Mouse (Mus musculus) frontal cortex, adult 2 months (tissue): ENCODE data around the gene Mutyh. TPM values are rescaled to one million over a fixed set of nuclear protein-coding genes. Genes with fewer than 3 reads are reported as not detected.

Source experiments
- DNase-seq, 2 experiments: peaks; one replicate each; pipeline ENCODE4 v3.0.0; 2022; ENCODE audit warnings: low spot score in 1 of 2; ENCODE audit errors: extremely low spot score in 1 of 2
- polyA plus RNA-seq: library from polyadenylated mRNA; depleted of rRNA; stranded (reverse); fragments of >200 nt; gene quantifications from 2 replicates; pipeline ENCODE4 v1.2.3, GENCODE M21; 2012; rRNA removed

Gene Mutyh
- polyA plus RNA-seq: 5.8 and 7.2 TPM in 2 replicates

GRCm38 (mm10) chr4:116807197-116808129, at the start of gene Mutyh, which contains the start of gene Toe1:
TSS of gene Mutyh (plus strand) at chr4:116807723.
TSS of gene Toe1 (minus strand) at chr4:116807640.
- DNase-seq: peak; percentile 82 to 94

GRCm38 (mm10) chr4:116761914-116762313, 45.6 kb upstream of the Mutyh start:
- DNase-seq: no peak

GRCm38 (mm10) chr4:116764001-116764400, 43.5 kb upstream of the Mutyh start:
- DNase-seq: no peak

- no peak for DNase-seq
Measured at GRCm38 (mm10) chr4:116768510-116768909, 39.0 kb upstream of the Mutyh start.

GRCm38 (mm10) chr4:116769060-116769459, 38.5 kb upstream of the Mutyh start:
- DNase-seq: no peak

GRCm38 (mm10) chr4:116776391-116776790, 31.1 kb upstream of the Mutyh start:
- DNase-seq: no peak

- no peak for DNase-seq
Measured at GRCm38 (mm10) chr4:116777079-116777478, 30.4 kb upstream of the Mutyh start.

- DNase-seq: no peak
Measured at GRCm38 (mm10) chr4:116780541-116780940, 27.0 kb upstream of the Mutyh start.

GRCm38 (mm10) chr4:116781366-116781765, 26.2 kb upstream of the Mutyh start:
- DNase-seq: no peak

- peak in 1 of 2 experiments; percentile 27 for DNase-seq
Measured at GRCm38 (mm10) chr4:116782171-116782570, 25.4 kb upstream of the Mutyh start.

- no peak for DNase-seq
Measured at GRCm38 (mm10) chr4:116786587-116786986, 20.9 kb upstream of the Mutyh start.

- peak in 1 of 2 experiments; percentile 48 for DNase-seq
Measured at GRCm38 (mm10) chr4:116787985-116788760, 19.4 kb upstream of the Mutyh start.

- DNase-seq: peak; percentile 76 to 98
Measured at GRCm38 (mm10) chr4:116788956-116789355, 18.6 kb upstream of the Mutyh start.

GRCm38 (mm10) chr4:116792453-116792852, 15.1 kb upstream of the Mutyh start:
- no peak for DNase-seq

GRCm38 (mm10) chr4:116794273-116794672, 13.2 kb upstream of the Mutyh start:
- no peak for DNase-seq

GRCm38 (mm10) chr4:116796442-116797110, 10.9 kb upstream of the Mutyh start:
- DNase-seq: no peak

GRCm38 (mm10) chr4:116799901-116800300, 7.6 kb upstream of the Mutyh start:
- DNase-seq: peak in 1 of 2 experiments; percentile 25

GRCm38 (mm10) chr4:116811012-116811411, 3.5 kb downstream of the Mutyh start:
- DNase-seq: no peak

GRCm38 (mm10) chr4:116815276-116815675, 7.8 kb downstream of the Mutyh start:
- no peak for DNase-seq

GRCm38 (mm10) chr4:116817486-116817885, 10.0 kb downstream of the Mutyh start:
- DNase-seq: peak in 1 of 2 experiments; percentile 12
